Mouse (Mus musculus) left cerebral cortex, adult 2 months (tissue): ENCODE data around the gene Acp2. TPM values are rescaled to one million over a fixed set of nuclear protein-coding genes. Genes with fewer than 3 reads are reported as not detected.
A peak's percentile ranks its signal among the peaks of the same experiment; 100 is the strongest.

Experiments used
- DNase-seq, 2 experiments: peaks; one replicate each; pipeline ENCODE4 v3.0.0; 2021 to 2022; ENCODE audit warnings: low spot score in 2 of 2, mixed read lengths in 1 of 2; ENCODE audit errors: extremely low spot score in 1 of 2
- H3K27ac ChIP-seq: fragments of 200-600 bp; 2 replicates; pipeline ENCODE4 v1.8.1; 2022
- H3K4me3 ChIP-seq: fragments of 200-600 bp; 2 replicates; pipeline ENCODE4 v1.8.1; 2022
- CTCF ChIP-seq: fragments of 200-600 bp; IDR thresholded peaks from 2 replicates; pipeline ENCODE4 v1.8.1; 2022; ENCODE audit warnings: antibody characterized with exemption, mild to moderate bottlenecking, moderate library complexity
- intact Hi-C: fragments of 180-260 bp; cut with DNase I; formaldehyde crosslinking; loops from one replicate; pipeline ENCODE4 v1.15.1; 2025
- total RNA-seq, 2 experiments: library from RNA; stranded (reverse); gene quantifications; 2 replicates each; pipeline ENCODE4 v1.2.3; 2021

Acp2 gene
- total RNA-seq, 2 experiments from 2014 or later, result 42.4 to 44.5 TPM

DNA sequence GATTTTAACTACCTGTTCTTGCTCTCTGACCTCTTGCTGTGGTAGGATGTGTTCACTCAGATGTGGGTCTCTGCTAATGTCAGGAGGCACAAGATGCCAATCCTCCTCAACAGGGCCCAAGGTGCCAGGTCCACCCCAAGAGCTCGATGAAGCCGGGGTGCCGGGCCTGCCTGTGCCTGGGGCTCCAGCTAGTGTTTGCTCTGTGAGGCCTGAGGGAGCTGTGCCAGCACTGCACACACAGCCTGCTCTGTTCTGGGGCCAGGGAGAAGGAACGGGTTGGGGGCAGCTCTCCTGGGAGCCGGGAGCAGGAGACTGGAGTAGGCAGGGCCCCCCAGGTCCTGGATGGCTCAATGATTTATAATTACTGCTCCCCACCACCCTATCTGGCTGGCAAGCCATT lies 55.4 kb downstream of the Acp2 start:
- Histone ChIP-seq H3K4me3 (peak overlapping the region; percentile 73), H3K27ac (peak overlapping the region; percentile 79)
- no peak for TF ChIP-seq CTCF
- DNase-seq, result peak in 1 of 2 experiments; percentile 59
- intact Hi-C loops, result loop anchor here (5.0 kb wide), 1 partner anchor 141 kb away; the partner anchor contains the start of gene Mybpc3

GRCm38 (mm10) chr2:91258830-91259229 lies 56.1 kb downstream of the Acp2 start:
- intact Hi-C loops, result loop anchor here (5.0 kb wide), 1 partner anchor 142 kb away; the partner anchor contains the start of gene Mybpc3
- no peak overlapping the region for H3K4me3 ChIP-seq
- H3K27ac ChIP-seq, result peak overlapping the region; percentile 79
- DNase-seq, result no peak
- no peak for TF ChIP-seq CTCF

GRCm38 (mm10) chr2:91259493-91259892 lies 56.8 kb downstream of the Acp2 start:
- Histone ChIP-seq H3K4me3 (no peak overlapping the region), H3K27ac (no peak overlapping the region)
- no peak for DNase-seq
- TF ChIP-seq CTCF, result no peak
- intact Hi-C loops, result loop anchor here (5.0 kb wide), 1 partner anchor 142 kb away; the partner anchor contains the start of gene Mybpc3

Other genes starting within 250 kb of the Acp2 start
- gene Rapsn, start 167.3 kb upstream of the Acp2 start, total RNA-seq, result under 1 TPM; 0.44 to 0.57 TPM
- 100 to 1,000 TPM; 205 to 207 TPM for gene Psmc3, start 148.9 kb upstream of the Acp2 start, total RNA-seq
- 10 to 100 TPM; 30.1 to 32.3 TPM for gene Slc39a13, start 132.5 kb upstream of the Acp2 start, total RNA-seq
- gene Spi1, start 120.5 kb upstream of the Acp2 start, total RNA-seq, result 1 to 10 TPM; 3.4 to 4.8 TPM
- gene Mybpc3, start 84.7 kb upstream of the Acp2 start, total RNA-seq, result under 1 TPM; 0.33 to 0.43 TPM
- gene Madd, start 19.0 kb upstream of the Acp2 start, total RNA-seq, result 100 to 1,000 TPM; 236 to 254 TPM
- gene Nr1h3, start 51 bp upstream of the Acp2 start, total RNA-seq, result 1 to 10 TPM; 3.4 to 7.1 TPM
- gene Ddb2, start 34.1 kb downstream of the Acp2 start, total RNA-seq, result 10 to 100 TPM; 11.7 to 14.4 TPM
- 10 to 100 TPM; 42.7 to 46.9 TPM for gene Pacsin3, start 53.1 kb downstream of the Acp2 start, total RNA-seq
- 10 to 100 TPM; 73.9 to 81.8 TPM for gene Arfgap2, start 62.1 kb downstream of the Acp2 start, total RNA-seq
- 100 to 1,000 TPM in 1 of 2 experiments, 10 to 100 TPM in 1; 90.6 to 107 TPM for gene 1110051M20Rik, start 241.8 kb downstream of the Acp2 start, total RNA-seq